Mouse (Mus musculus): ENCODE measurements at regions not wholly inside any gene's neighbourhood (a gene's known extent, or its start where the extent isn't known, plus 50 kb on each side); places are given as distances from the start of the nearest gene placed in this dataset.

DNA sequence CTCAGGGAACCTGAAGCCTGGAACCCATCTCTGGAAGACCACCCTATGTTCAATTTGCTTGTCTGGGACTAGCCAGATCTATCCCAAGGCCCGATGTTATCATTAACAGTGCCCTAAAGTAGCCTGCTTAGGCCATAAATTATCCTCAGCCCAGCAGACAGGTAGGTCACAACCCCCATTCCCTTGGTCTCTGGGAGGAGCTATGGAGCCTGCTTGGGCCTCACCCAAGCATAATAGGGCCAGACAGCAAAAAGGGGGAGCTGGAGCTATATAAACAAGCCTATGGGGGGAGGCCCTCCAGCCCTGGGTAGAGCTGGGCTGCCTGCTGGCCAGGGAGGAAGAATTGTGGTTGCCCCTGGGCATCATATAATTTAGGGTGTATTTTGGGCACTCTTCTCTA, 59.3 kb upstream of the Col1a1 start:
- TF ChIP-seq CTCF (IDR thresholded peaks at IDR 0.05; ENCODE audit: control insufficient read depth, insufficient read depth, low read length) (no peak), POLR2A (IDR thresholded peaks at IDR 0.05; ENCODE audit: borderline replicate concordance, control insufficient read depth, low read depth, low read length) (no peak)
